Mouse (Mus musculus): Measurements from ENCODE around the gene Hs2st1. TPM values are rescaled to one million over a fixed set of nuclear protein-coding genes. Genes with fewer than 3 reads are reported as not detected.

Gene Hs2st1
- total and polyA plus RNA-seq, 3 experiments = 13.6 to 16.1 TPM; not detected in 1

GRCm38 (mm10) chr3:144574256-144574655 lies 4.3 kb upstream of the Hs2st1 start:
- Histone ChIP-seq H3K36me3 (ENCODE audit: control insufficient read depth in 1 of 2, insufficient read depth in 2 of 2, low read length in 2 of 2) (peaks cover 15 to 18% of the 10 kb centered on the region in 2 experiments), H3K9me3 (replicated peaks; ENCODE audit: insufficient read depth, low read length) (no peaks in the 10 kb centered on the region), H3K4me1 (ENCODE audit: control insufficient read depth in 1 of 2, insufficient read depth in 2 of 2, low read length in 2 of 2) (peaks cover 0 to 5% of the 10 kb centered on the region in 2 experiments; a peak in 3 of 4 replicates), H3K27ac (ENCODE audit: control insufficient read depth, low read depth, low read length) (no peak overlapping the region), H3K9ac (ENCODE audit: control insufficient read depth, low read depth, low read length, poor library complexity, severe bottlenecking) (no peak overlapping the region), H3K27me3 (ENCODE audit: control insufficient read depth in 1 of 2, insufficient read depth in 2 of 2, low read length in 2 of 2) (no peaks in the 10 kb centered on the region), H3K4me3 (ENCODE audit: control insufficient read depth in 1 of 2, insufficient read depth in 1 of 2, low read depth in 2 of 2, low read length in 2 of 2) (no peak overlapping the region), H3K79me2 (ENCODE audit: control insufficient read depth, insufficient read depth, low read length, poor library complexity) (peaks cover 60% of the 10 kb centered on the region)
- TF ChIP-seq POLR2AphosphoS2 (IDR thresholded peaks at IDR 0.05; ENCODE audit: low read length) = no peak
- TF ChIP-seq TCF12 (IDR thresholded peaks at IDR 0.05; ENCODE audit: low read depth, low read length) = no peak
- TF ChIP-seq RAD21 (IDR thresholded peaks at IDR 0.05; ENCODE audit: low read depth, low read length) = no peak
- no peak for TF ChIP-seq TBP (IDR thresholded peaks at IDR 0.05; ENCODE audit: low read depth, low read length)
- TF ChIP-seq HCFC1 (IDR thresholded peaks at IDR 0.05; ENCODE audit: low read depth, low read length) = no peak
- TF ChIP-seq TAL1 (IDR thresholded peaks at IDR 0.05; ENCODE audit: low read length) = no peak
- TF ChIP-seq GABPA (IDR thresholded peaks at IDR 0.05; ENCODE audit: low read depth, low read length) = no peak
- TF ChIP-seq ELF1 (IDR thresholded peaks at IDR 0.05; ENCODE audit: low read depth, low read length) = no peak
- TF ChIP-seq ZMIZ1 (IDR thresholded peaks at IDR 0.05; ENCODE audit: low read depth, low read length) = no peak
- no peak for TF ChIP-seq RCOR1 (IDR thresholded peaks at IDR 0.05; ENCODE audit: low read depth, low read length)
- TF ChIP-seq USF1 (IDR thresholded peaks at IDR 0.05; ENCODE audit: low read depth, low read length) = no peak
- no peak for TF ChIP-seq MAFK (IDR thresholded peaks at IDR 0.05; ENCODE audit: borderline replicate concordance, low read depth, low read length)
- TF ChIP-seq POLR2A (IDR thresholded peaks at IDR 0.05; ENCODE audit: control insufficient read depth in 1 of 2, insufficient read depth in 1 of 2, low read depth in 1 of 2, low read length in 2 of 2, poor library complexity in 1 of 2) = no peak
- no peak for TF ChIP-seq MEF2A (IDR thresholded peaks at IDR 0.05; ENCODE audit: extremely low read depth, insufficient replicate concordance, low read depth, low read length, poor library complexity, severe bottlenecking)
- TF ChIP-seq JUND (IDR thresholded peaks at IDR 0.05; ENCODE audit: low read depth, low read length) = no peak
- TF ChIP-seq BHLHE40 (IDR thresholded peaks at IDR 0.05; ENCODE audit: borderline replicate concordance, low read depth, low read length) = no peak
- TF ChIP-seq USF2 (IDR thresholded peaks at IDR 0.05; ENCODE audit: borderline replicate concordance in 1 of 2, insufficient read depth in 1 of 2, low read depth in 1 of 2, low read length in 2 of 2) = no peak
- TF ChIP-seq NELFE (IDR thresholded peaks at IDR 0.05; ENCODE audit: low read depth, low read length) = no peak
- no peak for TF ChIP-seq MYC (IDR thresholded peaks at IDR 0.05; ENCODE audit: low read depth, low read length)
- TF ChIP-seq MAZ (IDR thresholded peaks at IDR 0.05; ENCODE audit: low read depth, low read length) = no peak
- no peak for DNase-seq (ENCODE audit: low read depth, low spot score)

Measured in MEL (cell line).